Mouse (Mus musculus): Measurements from ENCODE around the gene Bdh1. TPM values are rescaled to one million over a fixed set of nuclear protein-coding genes. Genes with fewer than 3 reads are reported as not detected.

Bdh1 gene
- polyA plus RNA-seq, 1 experiment, result 0.54 TPM

DNA sequence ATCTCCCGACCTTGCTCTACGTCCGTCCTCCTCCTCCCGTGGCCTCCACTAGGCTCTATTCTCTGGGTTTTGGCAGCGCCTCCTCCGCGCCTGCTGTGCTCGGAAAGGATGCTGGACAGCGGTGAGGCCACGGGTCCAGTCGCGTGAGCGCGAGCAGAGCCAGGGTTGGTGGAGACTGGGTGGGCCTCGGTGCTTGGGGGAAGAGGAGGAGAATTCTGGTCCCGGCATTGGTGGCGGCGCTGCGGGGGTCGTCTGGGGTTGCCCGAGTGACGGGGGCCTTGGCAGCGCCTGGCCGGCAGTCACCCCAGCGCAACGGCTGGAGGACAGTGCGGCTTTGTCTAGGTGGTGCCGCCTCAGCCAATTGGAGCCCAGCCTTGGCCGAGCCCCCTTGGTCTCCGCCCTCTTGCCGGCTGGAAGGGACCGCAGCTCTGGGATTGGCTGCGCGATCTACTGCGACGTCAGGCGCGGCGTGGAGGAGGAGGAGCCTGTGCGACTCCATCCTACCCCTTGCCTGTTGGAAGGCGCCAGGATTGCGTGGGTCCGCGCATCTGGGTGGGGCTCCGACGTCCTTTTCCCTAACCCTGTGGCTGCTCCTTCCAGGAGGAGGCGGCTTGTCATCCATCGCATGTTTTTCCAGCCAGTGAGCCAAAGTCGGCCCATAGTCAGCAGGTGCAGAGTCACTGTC, 7.5 kb downstream of the Bdh1 start:
- Histone ChIP-seq H3K4me3 (ENCODE audit: insufficient read depth, poor library complexity, severe bottlenecking) (peak overlapping the region; percentile 30), H3K27me3 (ENCODE audit: control insufficient read depth, insufficient read depth, insufficient read length) (peaks cover 23% of the 10 kb centered on the region), H3ac (ENCODE audit: control insufficient read depth, insufficient read length, low read depth) (peak overlapping the region; percentile 38), H3K79me3 (ENCODE audit: low read depth) (no peaks in the 10 kb centered on the region), H3K79me2 (ENCODE audit: control insufficient read depth, insufficient read depth) (no peaks in the 10 kb centered on the region), H3K36me3 (ENCODE audit: control insufficient read depth, insufficient read depth) (no peaks in the 10 kb centered on the region)
- TF ChIP-seq MYOD1 (IDR thresholded peaks at IDR 0.05; ENCODE audit: control insufficient read depth, insufficient read length, low read depth) (no peak), MYOG (IDR thresholded peaks at IDR 0.05; ENCODE audit: control insufficient read depth, extremely low read depth, insufficient read length) (no peak), CEBPB (IDR thresholded peaks at IDR 0.05; ENCODE audit: low read depth) (no peak), USF1 (IDR thresholded peaks at IDR 0.05; ENCODE audit: low read depth) (no peak), CTCF (IDR thresholded peaks at IDR 0.05; ENCODE audit: control insufficient read depth, insufficient read depth, insufficient read length) (no peak), MAX (IDR thresholded peaks at IDR 0.05) (no peak), FOSL1 (IDR thresholded peaks at IDR 0.05; ENCODE audit: insufficient read depth, low read length, poor library complexity, severe bottlenecking) (no peak)

DNA sequence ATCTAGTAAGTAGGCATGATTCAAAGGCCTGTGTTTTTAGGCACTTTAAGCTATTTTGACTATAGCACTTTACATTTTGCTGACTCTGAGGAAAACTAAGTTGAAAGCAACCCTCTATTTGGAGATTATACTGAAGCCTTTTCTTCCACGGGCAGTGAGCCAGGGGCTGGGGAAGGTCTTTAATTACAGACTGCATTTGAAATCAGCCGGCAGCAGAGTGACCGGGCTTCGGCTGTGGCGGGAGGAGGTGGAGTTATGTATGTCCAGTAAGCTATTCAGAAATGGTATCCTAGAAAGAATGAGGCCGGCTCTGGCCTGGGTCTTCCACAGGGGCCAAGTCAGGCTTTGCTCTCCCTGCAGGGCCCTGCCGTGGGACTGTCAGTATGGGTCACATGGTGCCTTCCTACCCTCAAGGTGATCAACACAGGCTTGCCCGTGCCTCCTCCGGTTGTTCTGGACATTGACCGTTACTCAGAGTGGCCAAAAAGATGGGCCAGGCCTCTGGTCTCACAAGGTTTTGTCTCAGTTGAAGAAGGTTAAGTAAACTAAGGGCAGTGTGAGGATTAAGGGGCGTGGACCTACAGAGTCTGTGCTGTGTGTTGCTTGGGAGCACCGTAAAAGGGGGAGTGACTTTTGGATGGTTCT, 11.5 kb downstream of the Bdh1 start:
- no peaks in the 10 kb centered on the region for H3K79me3 ChIP-seq (ENCODE audit: low read depth)
- no peaks in the 10 kb centered on the region for H3K79me2 ChIP-seq (ENCODE audit: control insufficient read depth, insufficient read depth)
- no peak for TF ChIP-seq MAX (IDR thresholded peaks at IDR 0.05)
- TF ChIP-seq USF1 (IDR thresholded peaks at IDR 0.05; ENCODE audit: low read depth), result no peak
- no peak overlapping the region for H3ac ChIP-seq (ENCODE audit: control insufficient read depth, insufficient read length, low read depth)
- peaks cover 8% of the 10 kb centered on the region for H3K27me3 ChIP-seq (ENCODE audit: control insufficient read depth, insufficient read depth, insufficient read length)
- no peak overlapping the region for H3K4me3 ChIP-seq (ENCODE audit: insufficient read depth, poor library complexity, severe bottlenecking)
- H3K36me3 ChIP-seq (ENCODE audit: control insufficient read depth, insufficient read depth), result no peaks in the 10 kb centered on the region

DNA sequence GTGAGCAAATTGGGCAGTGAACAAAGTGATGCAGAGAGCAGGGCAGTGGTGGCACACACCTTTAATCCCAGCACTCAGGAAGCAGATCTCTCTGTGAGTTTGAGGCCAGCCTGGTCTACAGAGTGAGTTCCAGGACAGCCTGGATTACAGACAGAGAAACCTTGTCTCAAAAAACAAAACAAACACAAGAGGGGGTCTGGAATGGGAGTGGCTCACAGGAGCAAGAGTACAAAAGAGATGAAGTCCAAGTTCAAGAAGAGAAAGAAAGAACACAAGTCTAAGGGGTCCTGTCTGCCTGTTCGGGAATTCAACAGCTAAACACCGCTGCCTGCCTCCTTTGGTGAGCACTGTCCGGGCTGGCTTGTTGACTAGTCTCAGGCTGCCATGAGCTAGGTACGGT, 13.1 kb downstream of the Bdh1 start:
- no peaks in the 10 kb centered on the region for H3K79me2 ChIP-seq (ENCODE audit: control insufficient read depth, insufficient read depth)
- H3K4me3 ChIP-seq (ENCODE audit: insufficient read depth, poor library complexity, severe bottlenecking), result no peak overlapping the region
- H3K36me3 ChIP-seq (ENCODE audit: control insufficient read depth, insufficient read depth), result no peaks in the 10 kb centered on the region
- no peaks in the 10 kb centered on the region for H3K79me3 ChIP-seq (ENCODE audit: low read depth)
- no peak overlapping the region for H3ac ChIP-seq (ENCODE audit: control insufficient read depth, insufficient read length, low read depth)
- H3K27me3 ChIP-seq (ENCODE audit: control insufficient read depth, insufficient read depth, insufficient read length), result peaks cover 3% of the 10 kb centered on the region
- TF ChIP-seq MYOG (IDR thresholded peaks at IDR 0.05; ENCODE audit: control insufficient read depth, extremely low read depth, insufficient read length) (no peak), CTCF (IDR thresholded peaks at IDR 0.05; ENCODE audit: control insufficient read depth, insufficient read depth, insufficient read length) (no peak), MAX (IDR thresholded peaks at IDR 0.05) (no peak), USF1 (IDR thresholded peaks at IDR 0.05; ENCODE audit: low read depth) (no peak), CEBPB (IDR thresholded peaks at IDR 0.05; ENCODE audit: low read depth) (no peak), FOSL1 (IDR thresholded peaks at IDR 0.05; ENCODE audit: insufficient read depth, low read length, poor library complexity, severe bottlenecking) (no peak), MYOD1 (IDR thresholded peaks at IDR 0.05; ENCODE audit: control insufficient read depth, insufficient read length, low read depth) (no peak)

DNA sequence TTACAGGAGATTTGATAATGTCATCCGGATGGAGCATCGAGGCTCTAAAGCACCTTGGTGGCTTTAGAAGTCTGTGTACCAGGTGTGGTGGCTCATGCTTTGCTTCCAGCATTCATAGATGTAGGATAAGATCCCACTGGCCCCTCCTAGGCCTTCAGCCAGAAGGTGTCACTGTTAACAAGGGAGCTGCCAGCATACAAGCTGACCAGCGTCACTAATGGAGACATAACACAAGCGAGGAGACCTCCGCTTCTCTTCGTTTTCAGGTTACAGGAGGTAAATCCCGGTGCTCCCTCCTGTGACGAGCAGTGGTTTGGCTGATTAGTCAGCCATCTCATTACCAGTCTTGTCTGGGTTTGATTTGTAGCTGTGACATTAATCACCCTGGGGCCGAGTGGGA, 14.0 kb downstream of the Bdh1 start:
- Histone ChIP-seq H3K27me3 (ENCODE audit: control insufficient read depth, insufficient read depth, insufficient read length) (peaks cover 3% of the 10 kb centered on the region), H3K79me2 (ENCODE audit: control insufficient read depth, insufficient read depth) (no peaks in the 10 kb centered on the region), H3ac (ENCODE audit: control insufficient read depth, insufficient read length, low read depth) (no peak overlapping the region), H3K79me3 (ENCODE audit: low read depth) (no peaks in the 10 kb centered on the region), H3K4me3 (ENCODE audit: insufficient read depth, poor library complexity, severe bottlenecking) (no peak overlapping the region), H3K36me3 (ENCODE audit: control insufficient read depth, insufficient read depth) (no peaks in the 10 kb centered on the region)
- no peak for TF ChIP-seq MAX (IDR thresholded peaks at IDR 0.05)
- TF ChIP-seq MYOG (IDR thresholded peaks at IDR 0.05; ENCODE audit: control insufficient read depth, extremely low read depth, insufficient read length), result no peak
- no peak for TF ChIP-seq MYOD1 (IDR thresholded peaks at IDR 0.05; ENCODE audit: control insufficient read depth, insufficient read length, low read depth)
- no peak for TF ChIP-seq USF1 (IDR thresholded peaks at IDR 0.05; ENCODE audit: low read depth)
- TF ChIP-seq FOSL1 (IDR thresholded peaks at IDR 0.05; ENCODE audit: insufficient read depth, low read length, poor library complexity, severe bottlenecking), result no peak
- no peak for TF ChIP-seq CEBPB (IDR thresholded peaks at IDR 0.05; ENCODE audit: low read depth)
- TF ChIP-seq CTCF (IDR thresholded peaks at IDR 0.05; ENCODE audit: control insufficient read depth, insufficient read depth, insufficient read length), result no peak

DNA sequence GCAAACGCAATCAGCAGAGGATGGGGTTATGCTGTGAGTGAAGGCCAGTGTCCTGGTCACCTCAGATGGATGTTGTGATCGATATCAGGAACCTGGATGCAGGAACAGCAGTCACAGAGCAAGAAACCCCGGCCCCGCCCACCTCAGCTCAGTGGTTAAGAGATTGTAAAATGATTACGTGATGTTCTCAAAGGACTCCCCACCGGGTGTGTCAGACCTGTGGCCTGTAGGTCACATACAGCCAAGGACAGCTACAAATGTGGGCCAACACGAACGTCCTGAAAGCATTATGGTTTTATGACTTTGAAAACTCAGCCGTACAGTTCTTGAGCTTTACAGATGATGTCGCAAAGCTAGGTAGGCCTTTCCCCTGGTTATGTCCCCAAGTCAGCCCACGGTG, 15.3 kb downstream of the Bdh1 start:
- H3K36me3 ChIP-seq (ENCODE audit: control insufficient read depth, insufficient read depth), result no peaks in the 10 kb centered on the region
- no peak overlapping the region for H3ac ChIP-seq (ENCODE audit: control insufficient read depth, insufficient read length, low read depth)
- H3K27me3 ChIP-seq (ENCODE audit: control insufficient read depth, insufficient read depth, insufficient read length), result no peaks in the 10 kb centered on the region
- no peaks in the 10 kb centered on the region for H3K79me2 ChIP-seq (ENCODE audit: control insufficient read depth, insufficient read depth)
- TF ChIP-seq CEBPB (IDR thresholded peaks at IDR 0.05; ENCODE audit: low read depth) (no peak), FOSL1 (IDR thresholded peaks at IDR 0.05; ENCODE audit: insufficient read depth, low read length, poor library complexity, severe bottlenecking) (no peak)
- H3K79me3 ChIP-seq (ENCODE audit: low read depth), result no peaks in the 10 kb centered on the region
- H3K4me3 ChIP-seq (ENCODE audit: insufficient read depth, poor library complexity, severe bottlenecking), result no peak overlapping the region

DNA sequence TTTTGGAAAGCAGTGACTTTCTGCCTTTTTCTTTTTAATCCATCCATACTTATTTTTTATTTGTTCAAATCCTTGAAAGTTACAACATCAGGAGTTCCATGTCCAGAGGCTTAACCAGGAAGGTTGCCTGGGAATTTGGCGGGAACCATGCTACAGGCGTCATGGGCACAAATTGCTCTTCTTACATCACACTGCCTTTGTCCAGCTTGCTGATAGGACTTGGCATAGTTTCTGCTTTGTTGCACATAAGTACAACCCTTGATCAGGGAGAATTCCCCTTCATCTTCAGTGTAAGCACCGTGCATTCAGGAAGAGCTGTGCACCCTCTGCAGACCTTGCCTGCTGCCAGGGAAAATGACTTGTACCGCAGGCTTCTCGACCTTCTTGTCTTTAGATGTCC, 17.4 kb downstream of the Bdh1 start:
- H3K4me3 ChIP-seq (ENCODE audit: insufficient read depth, poor library complexity, severe bottlenecking), result no peak overlapping the region
- TF ChIP-seq CEBPB (IDR thresholded peaks at IDR 0.05; ENCODE audit: low read depth) (no peak), FOSL1 (IDR thresholded peaks at IDR 0.05; ENCODE audit: insufficient read depth, low read length, poor library complexity, severe bottlenecking) (no peak), CTCF (IDR thresholded peaks at IDR 0.05; ENCODE audit: control insufficient read depth, insufficient read depth, insufficient read length) (no peak), MAX (IDR thresholded peaks at IDR 0.05) (no peak), MYOD1 (IDR thresholded peaks at IDR 0.05; ENCODE audit: control insufficient read depth, insufficient read length, low read depth) (no peak), MYOG (IDR thresholded peaks at IDR 0.05; ENCODE audit: control insufficient read depth, extremely low read depth, insufficient read length) (no peak), USF1 (IDR thresholded peaks at IDR 0.05; ENCODE audit: low read depth) (no peak)
- no peaks in the 10 kb centered on the region for H3K36me3 ChIP-seq (ENCODE audit: control insufficient read depth, insufficient read depth)
- no peaks in the 10 kb centered on the region for H3K27me3 ChIP-seq (ENCODE audit: control insufficient read depth, insufficient read depth, insufficient read length)
- no peaks in the 10 kb centered on the region for H3K79me3 ChIP-seq (ENCODE audit: low read depth)
- no peaks in the 10 kb centered on the region for H3K79me2 ChIP-seq (ENCODE audit: control insufficient read depth, insufficient read depth)
- H3ac ChIP-seq (ENCODE audit: control insufficient read depth, insufficient read length, low read depth), result no peak overlapping the region

All from C2C12 (cell line).